Mouse (Mus musculus) thymus, postnatal 14 days (tissue): ENCODE data around the gene Dpysl4.

Experiments used
- DNase-seq: peaks from one replicate; pipeline ENCODE4 v3.0.0; 2021

The Dpysl4 gene

GRCm38 (mm10) chr7:139100531-139101095, 14.8 kb downstream of the Dpysl4 start:
- no peak for DNase-seq

GRCm38 (mm10) chr7:139101286-139101804, 15.5 kb downstream of the Dpysl4 start:
- DNase-seq, result no peak

GRCm38 (mm10) chr7:139101826-139102225, 16.0 kb downstream of the Dpysl4 start:
- no peak for DNase-seq

- no peak for DNase-seq
These were observed 18.2 kb downstream of the Dpysl4 start for GRCm38 (mm10) chr7:139103960-139104381.

- no peak for DNase-seq
These were observed 19.3 kb downstream of the Dpysl4 start for GRCm38 (mm10) chr7:139105076-139105475.

- DNase-seq, result no peak
These were observed 19.9 kb downstream of the Dpysl4 start for GRCm38 (mm10) chr7:139105705-139106104.

GRCm38 (mm10) chr7:139107908-139108650, 22.3 kb downstream of the Dpysl4 start:
- no peak for DNase-seq

- peak; percentile 49 for DNase-seq
These were observed 33.5 kb downstream of the Dpysl4 start for GRCm38 (mm10) chr7:139119152-139119774.

- DNase-seq, result no peak
These were observed 34.0 kb downstream of the Dpysl4 start for GRCm38 (mm10) chr7:139119775-139120153.

- DNase-seq, result no peak
These were observed 40.1 kb downstream of the Dpysl4 start for GRCm38 (mm10) chr7:139125881-139126280.

- DNase-seq, result no peak
These were observed 40.7 kb downstream of the Dpysl4 start for GRCm38 (mm10) chr7:139126549-139126948.

GRCm38 (mm10) chr7:139128994-139129393, 43.2 kb downstream of the Dpysl4 start:
- no peak for DNase-seq

- no peak for DNase-seq
These were observed 44.6 kb downstream of the Dpysl4 start for GRCm38 (mm10) chr7:139130361-139130760.

- DNase-seq, result no peak
These were observed 45.7 kb downstream of the Dpysl4 start for GRCm38 (mm10) chr7:139131538-139131937.

GRCm38 (mm10) chr7:139133446-139133845, 47.6 kb downstream of the Dpysl4 start:
- no peak for DNase-seq

- no peak for DNase-seq
These were observed 49.4 kb downstream of the Dpysl4 start for GRCm38 (mm10) chr7:139135236-139135635.

GRCm38 (mm10) chr7:139136906-139137491, 51.2 kb downstream of the Dpysl4 start:
- no peak for DNase-seq

GRCm38 (mm10) chr7:139139921-139140461, 54.2 kb downstream of the Dpysl4 start:
- DNase-seq, result no peak

- DNase-seq, result no peak
These were observed 58.0 kb downstream of the Dpysl4 start for GRCm38 (mm10) chr7:139143785-139144184.

GRCm38 (mm10) chr7:139145891-139146290, 60.1 kb downstream of the Dpysl4 start:
- no peak for DNase-seq

- no peak for DNase-seq
These were observed 61.6 kb downstream of the Dpysl4 start for GRCm38 (mm10) chr7:139147360-139147759.

- no peak for DNase-seq
These were observed 63.6 kb downstream of the Dpysl4 start for GRCm38 (mm10) chr7:139149373-139149772.

GRCm38 (mm10) chr7:139151116-139151515, 65.3 kb downstream of the Dpysl4 start:
- peak; percentile 23 for DNase-seq
